22 mouse cellular contexts compared by ENCODE assay signal in the genomic region with DNA sequence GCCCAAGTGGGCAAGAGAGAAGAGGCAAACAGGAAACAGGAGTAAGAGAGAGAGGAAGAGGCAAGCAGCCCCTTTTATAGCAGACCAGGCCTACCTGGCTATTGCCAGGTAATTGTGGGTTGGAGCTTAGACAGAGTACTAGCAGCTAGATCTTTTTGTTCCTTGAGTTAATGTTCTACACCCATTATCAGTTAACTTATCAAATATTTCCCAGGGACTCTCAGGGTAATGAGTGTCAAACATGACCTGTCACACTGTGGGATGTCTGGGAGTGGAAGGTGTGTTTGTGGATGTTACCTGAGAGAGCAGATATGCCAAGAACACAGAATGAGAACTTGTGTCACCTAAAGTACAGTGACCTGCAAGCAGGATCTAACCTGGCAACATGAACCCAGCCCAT.
A peak's percentile ranks its signal among the peaks of the same experiment; 100 is the strongest.
DNase-seq lines count a peak whose midpoint lies in the region; ATAC-seq and TF ChIP-seq lines count a peak whose summit lies in the region.
"Had no signal": no experiment of that assay in that cellular context is flagged by ENCODE, and none has a peak within 500 bp of the region (broad histone marks: within the 10 kb centered on the region; RNA-seq: fewer than 3 reads in every experiment).

No protein-coding gene starts in this region.

- no peaks in the 10 kb centered on the region for H3K27me3 ChIP-seq in liver, embryonic 16.5 days (ENCODE audit: control insufficient read depth, insufficient read depth, low read depth, low read length)
- no peaks in the 10 kb centered on the region for H3K27me3 ChIP-seq in intestine, postnatal 0 days (replicated peaks; ENCODE audit: control insufficient read depth, insufficient read depth, low read length)
- H3K27me3 ChIP-seq in stomach, postnatal 0 days (ENCODE audit: control insufficient read depth, insufficient read depth, low read length), result no peaks in the 10 kb centered on the region
- H3K27me3 ChIP-seq: embryonic facial prominence, embryonic 12.5 days; embryonic facial prominence, embryonic 15.5 days; hindbrain, embryonic 12.5 days; hindbrain, embryonic 15.5 days had no signal

- 0 out of 2 replicates have a peak, but pooled peaks have one; percentile 16 for ATAC-seq in liver, embryonic 16.5 days (ENCODE audit: low read depth)
- ATAC-seq in intestine, postnatal 0 days, result peak; percentile 61
- ATAC-seq in stomach, postnatal 0 days (ENCODE audit: low FRiP score, low TSS enrichment), result peak; percentile 49; the same call in 1 of the 2 replicates
- ATAC-seq: CD4-positive, CD25-positive, alpha-beta regulatory T cell, adult 4 months; forebrain, embryonic 14.5 days; forebrain, postnatal 0 days had no signal

- H3K4me1 ChIP-seq in liver, embryonic 16.5 days (ENCODE audit: control insufficient read depth, low read depth, low read length), result no peaks in the 10 kb centered on the region
- no peaks in the 10 kb centered on the region for H3K4me1 ChIP-seq in intestine, postnatal 0 days (replicated peaks; ENCODE audit: control insufficient read depth, insufficient read depth, low read length)
- no peaks in the 10 kb centered on the region for H3K4me1 ChIP-seq in stomach, postnatal 0 days (replicated peaks; ENCODE audit: control insufficient read depth, insufficient read depth)
- H3K4me1 ChIP-seq: embryonic facial prominence, embryonic 12.5 days; embryonic facial prominence, embryonic 15.5 days; hindbrain, embryonic 12.5 days; hindbrain, embryonic 15.5 days had no signal

- H3K4me2 ChIP-seq in liver, embryonic 16.5 days (ENCODE audit: low read depth, low read length), result no peak overlapping the region
- no peak overlapping the region for H3K4me2 ChIP-seq in intestine, postnatal 0 days (replicated peaks; ENCODE audit: low read depth)
- no peak overlapping the region for H3K4me2 ChIP-seq in stomach, postnatal 0 days (replicated peaks; ENCODE audit: low read depth)
- H3K4me2 ChIP-seq: embryonic facial prominence, embryonic 12.5 days; embryonic facial prominence, embryonic 15.5 days; hindbrain, embryonic 12.5 days; hindbrain, embryonic 15.5 days had no signal

- DNase-seq in liver, result no peak
- no peak for DNase-seq in stomach, postnatal 0 days (ENCODE audit: low spot score)
- no peak for DNase-seq in cerebellum, adult 18-20 months
- DNase-seq in adrenal gland, adult 8-10 months, result no peak
- DNase-seq: adrenal gland, adult 2 months; adrenal gland, postnatal 25 days; cerebellum, adult 2 months; cerebellum, adult 9-11 months; cerebellum, postnatal 25 days; forebrain, postnatal 0 days; gastrocnemius, adult 2 months; gastrocnemius, postnatal 25 days; heart, adult 2 months had no signal

- TF ChIP-seq CTCF in intestine, postnatal 0 days (IDR thresholded peaks at IDR 0.05; ENCODE audit: low read depth), result no peak
- TF ChIP-seq CTCF in stomach, postnatal 0 days (IDR thresholded peaks at IDR 0.05; ENCODE audit: low read depth), result no peak

- H3K36me3 ChIP-seq in liver, embryonic 16.5 days (ENCODE audit: control insufficient read depth, insufficient read depth), result no peaks in the 10 kb centered on the region
- no peaks in the 10 kb centered on the region for H3K36me3 ChIP-seq in intestine, postnatal 0 days (ENCODE audit: control insufficient read depth, insufficient read depth)
- H3K36me3 ChIP-seq in stomach, postnatal 0 days (ENCODE audit: control insufficient read depth, insufficient read depth, low read length), result no peaks in the 10 kb centered on the region
- H3K36me3 ChIP-seq: embryonic facial prominence, embryonic 12.5 days; embryonic facial prominence, embryonic 15.5 days; heart, embryonic 10.5 days; hindbrain, embryonic 12.5 days; hindbrain, embryonic 15.5 days had no signal

- no peak overlapping the region for H3K4me3 ChIP-seq in liver, embryonic 16.5 days (ENCODE audit: low read depth, low read length)
- no peak overlapping the region for H3K4me3 ChIP-seq in intestine, postnatal 0 days (ENCODE audit: low read depth, low read length)
- H3K4me3 ChIP-seq in stomach, postnatal 0 days (ENCODE audit: low read depth, low read length), result no peak overlapping the region
- H3K4me3 ChIP-seq: embryonic facial prominence, embryonic 12.5 days; embryonic facial prominence, embryonic 15.5 days; gastrocnemius, adult 2 months; heart, adult 2 months; heart, embryonic 10.5 days; hindbrain, embryonic 12.5 days; hindbrain, embryonic 15.5 days had no signal

- no peak overlapping the region for H3K27ac ChIP-seq in liver, embryonic 16.5 days (ENCODE audit: low read length)
- H3K27ac ChIP-seq in intestine, postnatal 0 days (ENCODE audit: low read depth, low read length), result no peak overlapping the region
- H3K27ac ChIP-seq in stomach, postnatal 0 days (replicated peaks), result no peak overlapping the region
- H3K27ac ChIP-seq: embryonic facial prominence, embryonic 12.5 days; embryonic facial prominence, embryonic 15.5 days; gastrocnemius, adult 2 months; heart, adult 2 months; heart, embryonic 10.5 days; hindbrain, embryonic 12.5 days; hindbrain, embryonic 15.5 days had no signal

- H3K9ac ChIP-seq in liver, embryonic 16.5 days (ENCODE audit: low read depth, low read length), result no peak overlapping the region
- no peak overlapping the region for H3K9ac ChIP-seq in intestine, postnatal 0 days (ENCODE audit: low read depth, low read length)
- no peak overlapping the region for H3K9ac ChIP-seq in stomach, postnatal 0 days (ENCODE audit: low read length)
- H3K9ac ChIP-seq: embryonic facial prominence, embryonic 12.5 days; embryonic facial prominence, embryonic 15.5 days; forebrain, postnatal 0 days; hindbrain, embryonic 12.5 days; hindbrain, embryonic 15.5 days had no signal

- no peak for TF ChIP-seq EP300 in stomach, postnatal 0 days (optimal IDR thresholded peaks at IDR 0.05)

- no peaks in the 10 kb centered on the region for H3K9me3 ChIP-seq in liver, embryonic 16.5 days (replicated peaks; ENCODE audit: control insufficient read depth, low read length)
- no peaks in the 10 kb centered on the region for H3K9me3 ChIP-seq in intestine, postnatal 0 days (ENCODE audit: control insufficient read depth)
- H3K9me3 ChIP-seq in stomach, postnatal 0 days (ENCODE audit: control insufficient read depth, low read length), result no peaks in the 10 kb centered on the region
- H3K9me3 ChIP-seq: embryonic facial prominence, embryonic 12.5 days; embryonic facial prominence, embryonic 15.5 days; heart, embryonic 10.5 days; hindbrain, embryonic 12.5 days; hindbrain, embryonic 15.5 days had no signal
